Mouse (Mus musculus): ENCODE measurements around the gene Snai1.

Snai1 gene

DNA sequence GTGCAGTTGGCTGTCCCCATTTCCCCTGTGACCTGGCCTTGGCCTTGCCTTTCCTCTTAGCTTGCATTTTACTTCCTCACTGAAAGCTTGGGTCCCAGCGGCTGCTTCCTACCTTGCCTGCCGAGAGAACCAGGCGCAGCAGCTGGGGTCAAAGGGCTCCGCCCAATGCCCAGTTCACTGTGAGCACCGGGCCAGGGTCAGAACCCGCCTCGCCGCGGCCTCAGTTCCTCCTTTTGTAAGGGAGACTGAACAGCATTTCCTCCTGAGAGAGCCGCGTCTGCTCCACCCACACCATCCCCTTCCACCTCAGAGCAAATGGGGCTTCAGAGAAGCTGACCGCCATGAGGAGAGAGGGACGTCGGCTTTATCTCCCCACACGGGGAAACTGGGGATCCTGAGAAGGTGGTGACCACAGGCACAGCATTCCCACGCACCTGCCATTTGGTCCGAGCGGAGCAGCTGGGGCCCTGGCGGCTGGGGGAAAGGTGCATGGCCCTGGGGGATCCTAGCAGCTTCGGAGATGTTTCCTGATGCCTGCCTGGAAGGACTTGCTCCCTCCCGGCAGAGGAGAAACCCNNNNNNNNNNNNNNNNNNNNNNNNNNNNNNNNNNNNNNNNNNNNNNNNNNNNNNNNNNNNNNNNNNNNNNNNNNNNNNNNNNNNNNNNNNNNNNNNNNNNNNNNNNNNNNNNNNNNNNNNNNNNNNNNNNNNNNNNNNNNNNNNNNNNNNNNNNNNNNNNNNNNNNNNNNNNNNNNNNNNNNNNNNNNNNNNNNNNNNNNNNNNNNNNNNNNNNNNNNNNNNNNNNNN lies 51.0 kb downstream of the Snai1 start:
- peak; percentile 64 for DNase-seq
